Mouse (Mus musculus) spleen, adult 2 months (tissue): Measurements from ENCODE around the gene Hmgn1.

Experiments used
- CTCF ChIP-seq: fragments of 200-500 bp; IDR thresholded peaks from 2 replicates; pipeline ENCODE4 v1.5.1; 2011; ENCODE audit warnings: mild to moderate bottlenecking, inconsistent platforms; ENCODE audit not compliant: insufficient read depth, insufficient read length, insufficient replicate concordance; ENCODE audit errors: extremely low read depth
- POLR2A ChIP-seq: fragments of 200-500 bp; IDR thresholded peaks from 2 replicates; pipeline ENCODE4 v1.6.1; 2011; ENCODE audit warnings: low read depth, low read length, inconsistent platforms

- no peak for TF ChIP-seq CTCF
- TF ChIP-seq POLR2A: no peak
Observed at GRCm38 (mm10) chr16:96160927-96161326, 33.4 kb upstream of the Hmgn1 start.
